Mouse (Mus musculus) midbrain, postnatal 0 days (tissue): ENCODE measurements around the gene Elk4. TPM values are rescaled to one million over a fixed set of nuclear protein-coding genes. Genes with fewer than 3 reads are reported as not detected.

Source experiments
- ATAC-seq: fragments of 200-750 bp; cut with Nextera tagmentation; 2 replicates; pipeline ENCODE4 v1.8.0; 2017; ENCODE audit warnings: moderate number of reproducible peaks, mild to moderate bottlenecking, moderate TSS enrichment, moderate library complexity; ENCODE audit not compliant: low FRiP score
- DNase-seq: peaks from one replicate; pipeline ENCODE4 v3.0.0-alpha.2; 2015; ENCODE audit warnings: low spot score
- H3K27ac ChIP-seq: fragments of 300-500 bp; sonication (generic); 2 replicates; pipeline ENCODE4 v1.5.1; 2014; ENCODE audit warnings: low read depth, mild to moderate bottlenecking, low read length, mixed read lengths
- H3K27me3 ChIP-seq: fragments of 300-500 bp; sonication (generic); 2 replicates; pipeline ENCODE4 v1.6.1; 2014; ENCODE audit warnings: low read length, control low read depth, mixed read lengths; ENCODE audit not compliant: insufficient read depth
- H3K36me3 ChIP-seq: fragments of 300-500 bp; sonication (generic); 2 replicates; pipeline ENCODE4 v1.6.1; 2014; ENCODE audit warnings: low read length, control low read depth, mixed read lengths; ENCODE audit not compliant: insufficient read depth
- H3K4me1 ChIP-seq: fragments of 300-500 bp; sonication (generic); 2 replicates; pipeline ENCODE4 v1.6.1; 2014; ENCODE audit warnings: mild to moderate bottlenecking, control low read depth, antibody characterized with exemption, low read length, mixed read lengths; ENCODE audit not compliant: insufficient read depth
- H3K4me2 ChIP-seq: fragments of 300-500 bp; sonication (generic); 2 replicates; pipeline ENCODE4 v1.6.1; 2014; ENCODE audit warnings: low read depth, mild to moderate bottlenecking, low read length, mixed read lengths; ENCODE audit not compliant: poor library complexity, severe bottlenecking
- H3K4me3 ChIP-seq: fragments of 300-500 bp; sonication (generic); 2 replicates; pipeline ENCODE4 v1.5.1; 2014; ENCODE audit warnings: low read depth, mild to moderate bottlenecking, low read length, moderate library complexity
- H3K9ac ChIP-seq: fragments of 300-500 bp; sonication (generic); replicated peaks from 2 replicates; pipeline ENCODE4 v1.6.1; 2014; ENCODE audit warnings: mild to moderate bottlenecking, low read length, moderate library complexity, mixed read lengths; ENCODE audit not compliant: poor library complexity, severe bottlenecking
- H3K9me3 ChIP-seq: fragments of 300-500 bp; sonication (generic); 2 replicates; pipeline ENCODE4 v1.6.1; 2016; ENCODE audit warnings: low read length, control low read depth
- CTCF ChIP-seq: IDR thresholded peaks from 2 replicates; pipeline ENCODE4 v1.5.1; 2016; ENCODE audit warnings: antibody characterized with exemption, mild to moderate bottlenecking
- WGBS: fragments of 180-500 bp; shearing (Covaris S2); extraction: QIAGEN DNeasy Blood & Tissue Kit; methylation state at CpG from one replicate; pipeline ENCODE4 v1.1.7; 2014; 5-methylcytosine and 5-hydroxymethylcytosine counted together
- polyA plus RNA-seq: library from polyadenylated mRNA; unstranded; fragments of >200 nt; fragmentation: Nextera tagmentation; extraction: Ambion mirVana; gene quantifications from 2 replicates; pipeline ENCODE4 v1.2.1, GENCODE M21; 2015
- total RNA-seq: library from RNA; depleted of rRNA; stranded (reverse); fragments of >200 nt; gene quantifications from 2 replicates; pipeline ENCODE4 v1.2.3, GENCODE M21; 2014

Elk4 gene
- total and polyA plus RNA-seq, 2 experiments from 2014 or later, result 8.1 to 17.6 TPM

DNA sequence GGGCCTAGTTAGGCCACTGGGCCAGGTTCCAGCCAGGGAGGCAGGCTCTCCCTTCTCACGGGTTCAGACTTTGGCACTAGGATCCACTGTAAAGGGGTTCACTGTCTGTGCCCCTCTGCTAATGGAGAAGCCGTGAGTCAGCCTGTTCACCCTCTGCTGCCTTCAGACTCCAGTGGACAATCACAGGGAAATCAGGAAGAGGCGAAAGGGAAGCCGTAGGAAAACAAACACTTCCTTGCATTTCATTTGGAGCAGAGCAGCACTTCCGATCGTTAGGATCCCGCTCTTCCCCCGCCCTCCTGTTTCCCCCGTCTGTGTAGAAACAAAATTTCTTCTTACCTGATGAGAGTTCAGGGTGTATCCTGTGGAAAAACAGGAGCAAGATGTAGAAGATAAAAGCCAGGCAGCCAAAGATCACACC is 32.8 kb downstream of the Elk4 start:
- H3K4me1 ChIP-seq, result no peaks in the 10 kb centered on the region
- H3K27ac ChIP-seq, result no peak overlapping the region
- 69% methylated on average over 9 of the region's 9 CpGs for WGBS
- H3K4me3 ChIP-seq, result no peak overlapping the region
- DNase-seq (peak; percentile 17), ATAC-seq (no peak)
- no peaks in the 10 kb centered on the region for H3K36me3 ChIP-seq
- H3K4me2 ChIP-seq, result no peak overlapping the region
- H3K9ac ChIP-seq, result no peak overlapping the region
- TF ChIP-seq CTCF, result no peak
- no peaks in the 10 kb centered on the region for H3K9me3 ChIP-seq
- no peaks in the 10 kb centered on the region for H3K27me3 ChIP-seq

DNA sequence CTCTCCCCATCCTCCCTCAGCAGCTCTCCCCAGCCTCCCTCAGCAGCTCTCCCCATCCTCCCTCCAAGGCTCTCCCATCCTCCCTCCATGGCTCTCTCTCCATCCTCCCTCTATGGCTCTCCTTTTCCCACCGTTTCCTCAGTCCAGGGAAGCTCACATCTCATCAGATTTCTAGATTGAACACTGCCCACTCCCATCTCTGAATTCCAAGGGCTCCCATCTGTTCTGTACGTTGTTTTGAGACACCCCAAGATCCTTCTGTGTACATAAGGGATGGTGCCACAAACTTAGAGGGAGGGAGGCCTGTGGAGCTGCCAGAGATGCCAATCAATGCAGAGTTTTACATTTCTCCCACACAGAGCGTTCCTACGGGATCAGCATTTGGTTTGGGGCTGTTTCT is 36.4 kb downstream of the Elk4 start:
- H3K27me3 ChIP-seq, result no peaks in the 10 kb centered on the region
- 68% methylated on average over 4 of the region's 4 CpGs for WGBS
- H3K36me3 ChIP-seq, result no peaks in the 10 kb centered on the region
- no peak overlapping the region for H3K27ac ChIP-seq
- no peak for TF ChIP-seq CTCF
- H3K9me3 ChIP-seq, result no peaks in the 10 kb centered on the region
- no peak for ATAC-seq
- DNase-seq, result no peak
- H3K9ac ChIP-seq, result no peak overlapping the region
- H3K4me3 ChIP-seq, result no peak overlapping the region
- no peak overlapping the region for H3K4me2 ChIP-seq
- no peaks in the 10 kb centered on the region for H3K4me1 ChIP-seq

- TF ChIP-seq CTCF, result peak; percentile 82
- ATAC-seq (0 out of 2 replicates have a peak, but pooled peaks have one; percentile 34), DNase-seq (peak; percentile 55)
- Histone ChIP-seq H3K36me3 (no peaks in the 10 kb centered on the region), H3K27ac (no peak overlapping the region), H3K4me1 (no peaks in the 10 kb centered on the region), H3K4me3 (no peak overlapping the region), H3K4me2 (no peak overlapping the region), H3K9ac (no peak overlapping the region), H3K9me3 (no peaks in the 10 kb centered on the region), H3K27me3 (no peaks in the 10 kb centered on the region)
- WGBS, result 28% methylated on average over 15 of the region's 15 CpGs
These were observed 38.8 kb downstream of the Elk4 start for GRCm38 (mm10) chr1:132046143-132046735.

DNA sequence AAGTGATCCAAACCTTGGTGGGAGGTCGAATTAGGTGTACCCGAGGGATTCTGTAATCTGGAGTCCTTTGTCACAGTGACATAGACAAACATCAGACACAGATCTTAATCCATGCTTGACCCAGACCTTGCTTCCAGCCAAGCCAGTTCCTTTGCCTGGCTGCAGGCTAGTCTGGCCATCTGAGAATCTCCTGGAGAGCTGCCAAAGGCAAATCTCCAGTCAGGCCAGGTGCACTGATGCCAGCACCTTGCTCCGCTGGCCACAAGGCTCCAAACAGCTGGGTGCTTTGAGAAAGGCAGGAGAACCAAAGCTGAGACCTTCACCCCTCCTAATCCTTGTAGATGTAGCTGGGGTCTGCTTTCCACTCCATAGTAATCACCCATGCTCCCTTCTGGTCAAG is 44.3 kb downstream of the Elk4 start:
- ATAC-seq, result no peak
- Histone ChIP-seq H3K9ac (no peak overlapping the region), H3K4me2 (no peak overlapping the region), H3K4me1 (no peaks in the 10 kb centered on the region), H3K27ac (no peak overlapping the region), H3K36me3 (0 out of 2 replicates have a peak, but pooled peaks cover 5% of the 10 kb centered on the region), H3K4me3 (no peak overlapping the region), H3K27me3 (no peaks in the 10 kb centered on the region), H3K9me3 (no peaks in the 10 kb centered on the region)
- TF ChIP-seq CTCF, result no peak
- DNase-seq, result no peak
- WGBS, result 66% methylated on average over 3 of the region's 3 CpGs

GRCm38 (mm10) chr1:132054387-132054786 is 47.0 kb downstream of the Elk4 start:
- 88% methylated on average over 3 of the region's 3 CpGs for WGBS
- no peaks in the 10 kb centered on the region for H3K27me3 ChIP-seq

DNA sequence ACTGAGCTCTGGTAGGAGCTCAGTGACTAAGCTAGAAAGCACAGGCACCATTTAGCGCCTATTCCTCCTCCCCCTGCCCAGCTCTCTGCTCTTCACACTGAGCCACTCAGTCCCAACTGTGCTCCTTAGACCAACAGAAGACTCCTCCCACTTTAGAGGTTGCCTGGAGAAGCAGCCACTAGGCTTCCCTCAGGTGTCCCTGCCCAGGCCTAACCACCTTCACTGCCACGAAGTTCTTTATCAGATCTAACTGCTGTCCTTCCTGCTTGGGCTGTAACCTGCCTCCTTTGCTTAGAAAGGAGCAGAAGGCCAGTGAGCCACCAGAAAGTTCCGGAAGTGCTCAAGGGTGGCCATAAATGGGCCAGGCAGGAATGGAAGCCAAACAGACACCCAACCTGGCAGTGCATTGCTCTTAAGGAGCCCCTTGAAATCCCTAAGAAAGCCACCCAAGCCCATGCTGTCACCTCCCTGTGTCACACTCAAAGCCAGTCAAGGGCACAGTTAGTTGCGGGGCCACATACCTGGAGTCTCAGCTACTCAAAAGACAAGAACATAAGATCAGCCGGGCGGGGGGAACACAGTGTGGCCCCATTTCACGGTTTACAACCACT is 47.8 kb downstream of the Elk4 start:
- no peak for ATAC-seq
- Histone ChIP-seq H3K36me3 (0 out of 2 replicates have a peak, but pooled peaks cover 5% of the 10 kb centered on the region), H3K4me2 (no peak overlapping the region), H3K4me1 (no peaks in the 10 kb centered on the region), H3K9ac (no peak overlapping the region), H3K4me3 (no peak overlapping the region), H3K9me3 (no peaks in the 10 kb centered on the region), H3K27ac (no peak overlapping the region), H3K27me3 (no peaks in the 10 kb centered on the region)
- 83% methylated on average over 7 of the region's 7 CpGs for WGBS
- no peak for TF ChIP-seq CTCF
- no peak for DNase-seq

More at GRCm38 (mm10) chr1:132054387-132054786, 47.0 kb downstream of the Elk4 start:
- TF ChIP-seq CTCF, result no peak
- DNase-seq (no peak), ATAC-seq (no peak)
- Histone ChIP-seq H3K27ac (no peak overlapping the region), H3K4me1 (no peaks in the 10 kb centered on the region), H3K9me3 (no peaks in the 10 kb centered on the region), H3K36me3 (0 out of 2 replicates have a peak, but pooled peaks cover 5% of the 10 kb centered on the region), H3K9ac (no peak overlapping the region), H3K4me2 (no peak overlapping the region), H3K4me3 (no peak overlapping the region)
